Mouse (Mus musculus): ENCODE measurements around the gene Akap13.

Akap13 gene

GRCm38 (mm10) chr7:75455223-75456151 is at the start of gene Akap13:
Gene Akap13, plus strand, starts transcription at chr7:75455534.
- peak; percentile 95 to 98 for DNase-seq (ENCODE audit: low spot score in 2 of 2)

- DNase-seq (ENCODE audit: low spot score in 2 of 2), result no peak
Measured at GRCm38 (mm10) chr7:75410641-75411040, 44.7 kb upstream of the Akap13 start.

- DNase-seq (ENCODE audit: low spot score in 2 of 2), result no peak
Measured at GRCm38 (mm10) chr7:75411226-75411625, 44.1 kb upstream of the Akap13 start.

DNA sequence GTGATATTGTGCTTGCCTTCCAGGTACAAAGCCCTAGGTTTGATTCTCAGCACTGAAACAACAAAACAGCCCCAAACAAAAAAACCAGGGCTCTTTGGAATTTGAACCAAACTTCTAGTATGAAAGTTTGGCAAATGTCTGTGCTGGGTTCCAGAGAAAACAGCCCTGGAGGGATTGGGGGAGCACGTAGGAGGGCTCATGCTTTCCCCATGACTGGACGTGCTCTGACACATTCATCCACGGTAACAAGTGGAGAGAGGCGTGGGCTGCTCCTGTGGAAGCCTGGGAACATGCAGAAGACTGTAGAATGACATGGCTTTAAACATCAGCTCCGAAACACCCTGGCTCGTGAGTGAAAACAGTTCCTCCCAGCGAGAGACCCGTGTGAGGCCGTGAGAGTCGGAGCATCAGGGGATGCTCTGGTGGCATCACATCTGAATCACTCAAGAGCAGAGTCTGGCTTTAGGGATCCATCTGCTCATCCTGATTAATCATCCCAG is 43.3 kb upstream of the Akap13 start:
- DNase-seq (ENCODE audit: low spot score in 2 of 2), result no peak

DNA sequence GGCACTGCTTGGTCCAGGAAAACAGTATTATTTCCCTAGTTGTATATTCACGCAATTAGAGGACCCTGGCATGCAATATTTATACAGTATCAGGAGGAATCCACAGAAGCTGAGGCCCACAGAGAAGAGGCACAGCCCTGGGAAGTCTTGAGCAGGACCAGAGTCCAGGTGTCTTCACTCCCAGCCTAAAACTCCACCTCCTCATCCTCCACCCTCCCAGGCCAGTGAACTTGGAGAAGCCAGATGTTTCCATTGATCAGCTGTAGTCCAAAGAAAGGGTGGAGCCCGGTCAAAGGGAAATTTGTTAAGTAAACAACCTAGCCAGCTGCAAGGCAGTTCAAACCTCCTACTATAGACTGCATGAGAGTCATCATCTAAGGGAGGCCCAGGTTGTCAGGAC is 42.8 kb upstream of the Akap13 start:
- DNase-seq (ENCODE audit: low spot score in 2 of 2), result peak in 1 of 2 experiments; percentile 40

GRCm38 (mm10) chr7:75413903-75414302 is 41.4 kb upstream of the Akap13 start:
- DNase-seq (ENCODE audit: low spot score in 2 of 2), result no peak

- no peak for DNase-seq (ENCODE audit: low spot score in 2 of 2)
Measured at GRCm38 (mm10) chr7:75414316-75414715, 41.0 kb upstream of the Akap13 start.

GRCm38 (mm10) chr7:75415166-75415881 is 40.0 kb upstream of the Akap13 start:
- no peak for DNase-seq (ENCODE audit: low spot score in 2 of 2)

- DNase-seq (ENCODE audit: low spot score in 2 of 2), result no peak
Measured at GRCm38 (mm10) chr7:75415882-75416585, 39.3 kb upstream of the Akap13 start.

- no peak for DNase-seq (ENCODE audit: low spot score in 2 of 2)
Measured at GRCm38 (mm10) chr7:75420927-75421326, 34.4 kb upstream of the Akap13 start.

DNA sequence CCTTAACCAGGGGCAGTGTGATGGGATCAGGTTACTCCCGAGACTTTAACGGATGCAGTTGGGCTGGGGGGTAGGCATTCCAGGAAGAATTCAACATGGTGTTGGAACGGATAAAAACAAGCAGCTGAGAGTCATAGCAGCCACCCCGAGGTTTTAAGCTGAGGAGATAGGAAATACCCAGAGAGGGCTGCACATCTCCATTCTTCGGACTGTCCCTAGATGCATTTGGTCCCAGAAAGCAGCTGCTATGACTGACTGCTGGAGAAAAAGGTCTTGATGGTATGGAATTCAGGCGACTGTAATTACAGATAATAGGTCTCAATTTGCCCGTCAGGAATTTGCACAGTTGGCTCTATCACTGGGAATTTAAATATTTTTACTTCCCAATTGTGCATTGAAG is 31.2 kb upstream of the Akap13 start:
- no peak for DNase-seq (ENCODE audit: low spot score in 2 of 2)

- DNase-seq (ENCODE audit: low spot score in 2 of 2), result peak; percentile 30 to 88
Measured at GRCm38 (mm10) chr7:75427322-75427721, 28.0 kb upstream of the Akap13 start.

DNA sequence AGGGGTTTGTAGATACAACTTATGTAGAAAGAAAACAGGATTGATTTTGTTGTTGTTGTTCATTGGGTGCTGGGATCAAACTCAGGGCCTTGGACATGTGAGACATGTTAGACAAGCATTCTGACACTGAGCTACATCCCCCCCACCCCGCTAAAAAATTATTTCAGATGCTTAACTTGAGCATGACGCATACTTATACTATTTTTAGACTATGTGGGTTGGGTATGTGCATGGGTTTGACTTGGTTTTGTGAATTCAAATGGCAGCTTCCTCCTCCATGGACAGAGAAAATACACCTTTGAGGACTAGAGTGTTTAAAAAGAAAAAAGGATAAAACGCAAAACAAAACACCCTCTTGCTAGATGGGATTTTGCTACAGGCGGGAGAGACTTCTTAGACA is 26.4 kb upstream of the Akap13 start:
- no peak for DNase-seq (ENCODE audit: low spot score in 2 of 2)

GRCm38 (mm10) chr7:75430550-75430949 is 24.8 kb upstream of the Akap13 start:
- no peak for DNase-seq (ENCODE audit: low spot score in 2 of 2)

DNA sequence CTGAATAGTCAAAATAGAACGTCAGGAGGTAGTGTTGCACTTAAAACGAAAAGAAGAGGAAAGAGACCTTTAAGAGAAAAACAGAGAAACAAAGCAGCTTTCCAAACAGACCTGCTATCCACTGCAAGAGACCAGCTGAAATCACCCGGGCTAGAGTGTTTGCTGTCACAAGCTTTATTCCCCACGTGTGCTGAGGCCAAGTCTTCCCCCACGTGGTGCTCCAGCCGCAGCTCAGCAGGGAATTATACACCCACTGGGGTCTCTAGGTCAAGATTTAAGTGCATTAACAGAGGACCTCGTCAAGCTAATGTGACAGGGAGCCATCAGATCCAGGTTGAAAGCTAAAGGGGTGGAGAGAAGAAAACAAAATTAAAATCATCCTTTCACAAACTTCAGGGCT is 24.3 kb upstream of the Akap13 start:
- DNase-seq (ENCODE audit: low spot score in 2 of 2), result no peak

- no peak for DNase-seq (ENCODE audit: low spot score in 2 of 2)
Measured at GRCm38 (mm10) chr7:75432046-75432445, 23.3 kb upstream of the Akap13 start.

DNA sequence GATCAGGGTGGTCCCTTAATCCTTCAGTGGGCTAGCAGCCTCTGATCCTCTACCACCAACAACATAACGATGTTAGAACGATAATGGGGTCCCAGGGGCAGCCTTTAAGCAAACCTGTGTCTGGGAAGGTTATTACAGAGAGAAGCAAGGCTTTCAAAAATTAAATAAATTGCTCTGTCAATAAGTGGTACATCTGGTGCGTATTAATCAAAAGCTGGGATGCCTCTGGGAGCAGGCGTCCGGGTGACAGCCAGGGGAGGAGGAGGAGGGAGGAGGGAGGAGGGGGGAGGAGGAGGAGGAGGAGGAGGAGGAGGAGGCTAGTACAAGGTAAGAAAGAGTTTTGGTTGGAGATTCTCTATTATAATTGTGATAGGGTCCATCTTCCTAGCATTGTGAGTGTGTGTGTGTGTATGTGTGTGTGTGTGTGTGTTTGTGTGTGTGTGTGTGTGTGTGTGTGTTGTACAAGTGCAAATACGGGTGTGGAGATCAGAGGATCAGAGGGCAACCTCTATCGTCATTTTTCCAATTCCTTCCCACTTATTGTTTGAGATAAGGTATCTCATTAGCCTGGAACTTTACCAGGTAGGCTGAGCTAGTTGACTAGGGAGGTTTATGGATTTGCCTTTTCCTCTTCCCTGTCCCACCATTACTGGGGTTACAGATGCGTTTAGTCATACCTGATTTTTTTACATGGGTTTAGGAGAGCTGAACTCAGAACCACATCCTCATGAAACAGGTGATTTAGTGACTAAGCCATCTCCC is 18.7 kb upstream of the Akap13 start:
- no peak for DNase-seq (ENCODE audit: low spot score in 2 of 2)

DNA sequence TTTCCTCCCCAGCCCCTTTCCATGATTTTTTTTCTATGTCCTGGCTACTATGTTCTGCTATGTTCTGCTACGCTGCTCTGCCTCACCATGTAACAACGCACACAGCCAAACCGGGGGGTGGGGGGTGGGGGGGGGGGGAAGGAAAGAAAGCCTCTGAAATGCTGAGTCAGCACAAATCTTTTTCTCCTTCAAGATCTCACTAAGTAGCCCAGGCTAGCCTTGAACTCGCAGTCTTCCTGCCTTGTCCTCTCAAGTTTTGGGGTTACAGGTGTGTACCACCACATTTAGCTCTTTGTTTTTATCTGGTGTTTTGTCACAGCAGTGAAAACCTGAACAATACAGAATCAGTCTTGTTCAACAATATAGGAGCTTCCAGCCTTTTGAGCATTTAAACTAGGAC is 15.8 kb upstream of the Akap13 start:
- DNase-seq (ENCODE audit: low spot score in 2 of 2), result no peak

GRCm38 (mm10) chr7:75440241-75440640 is 15.1 kb upstream of the Akap13 start:
- no peak for DNase-seq (ENCODE audit: low spot score in 2 of 2)

DNA sequence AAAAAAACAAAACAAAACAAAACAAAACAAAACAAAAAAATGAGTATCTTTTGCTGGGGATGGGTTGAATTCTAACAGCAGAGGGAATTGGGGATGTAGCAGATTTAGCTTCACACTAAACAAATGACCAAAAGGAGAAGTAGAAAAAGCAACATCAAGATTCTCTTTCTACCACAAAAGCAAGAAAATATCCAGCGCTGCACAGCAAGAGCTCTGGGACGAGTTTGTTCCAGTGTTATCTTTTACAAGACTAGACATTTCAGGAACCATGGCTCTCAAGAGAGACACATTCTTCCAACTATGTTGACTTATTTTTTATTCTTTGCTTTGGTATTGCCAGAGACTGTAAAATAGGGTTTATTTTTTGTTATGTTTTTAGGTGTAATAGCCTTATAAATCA is 13.4 kb upstream of the Akap13 start:
- DNase-seq (ENCODE audit: low spot score in 2 of 2), result no peak

DNA sequence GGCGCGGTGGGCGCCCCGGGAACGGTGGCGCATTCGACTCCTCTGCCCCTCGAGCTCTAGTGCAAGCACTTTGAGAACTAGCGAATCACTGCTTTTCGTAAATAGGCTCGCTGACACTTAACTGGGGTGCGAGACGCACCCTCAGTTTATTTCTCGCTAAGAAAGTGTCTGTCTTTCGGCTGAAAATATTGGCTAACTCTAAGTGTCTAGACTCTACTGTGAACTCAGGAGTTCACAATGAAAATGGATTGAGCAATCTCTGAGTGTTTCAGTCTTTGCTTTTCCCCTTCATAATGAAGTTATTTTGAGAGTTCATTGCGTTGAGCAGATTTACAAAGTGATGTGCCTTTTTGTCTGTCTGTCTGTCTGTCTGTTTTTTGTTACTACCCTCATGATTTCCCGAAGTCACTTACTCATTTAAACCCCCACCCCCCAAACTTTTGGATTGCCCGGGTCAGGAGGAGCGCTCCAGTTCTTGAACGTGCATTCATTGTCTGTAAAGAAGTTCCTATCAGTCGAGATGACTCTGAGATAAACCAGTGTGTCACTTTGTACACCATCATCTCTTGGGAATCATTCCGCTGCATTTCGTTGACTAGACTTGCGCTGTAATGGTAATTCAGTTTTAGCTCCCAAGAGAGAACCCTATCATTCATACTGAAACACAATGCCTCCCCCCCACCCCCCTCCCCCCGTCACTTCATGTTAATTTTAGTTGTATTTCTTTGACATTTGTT is 986 bp downstream of the Akap13 start:
- DNase-seq (ENCODE audit: low spot score in 2 of 2), result no peak
